Mouse (Mus musculus): ENCODE measurements around the gene Slc6a19. TPM values are rescaled to one million over a fixed set of nuclear protein-coding genes. Genes with fewer than 3 reads are reported as not detected.

Gene Slc6a19
- total RNA-seq, 2 experiments from 2014 or later = not detected

DNA sequence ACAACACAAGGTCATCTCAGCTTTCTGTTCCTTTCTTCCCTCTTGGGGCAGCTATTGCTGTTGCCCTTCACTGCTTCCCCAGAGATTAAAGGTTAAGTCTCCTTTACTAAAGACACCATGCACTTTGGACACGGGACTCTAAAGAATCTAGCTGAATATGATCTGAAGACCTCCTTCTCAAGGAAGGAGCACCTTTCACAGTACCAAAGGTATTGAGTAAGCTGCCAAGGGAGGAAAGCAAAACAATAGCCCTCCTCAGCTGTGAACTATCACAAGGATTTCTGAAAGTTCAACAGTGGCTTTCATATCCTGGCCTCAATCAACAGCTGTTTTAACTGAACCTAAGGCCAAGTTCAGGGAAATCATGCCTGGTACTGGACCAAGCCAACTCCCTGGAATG is 20.3 kb downstream of the Slc6a19 start:
- intact Hi-C loops (cut with DNase I) = no loop called here
- no peak for DNase-seq (ENCODE audit: extremely low spot score in 1 of 2, low spot score in 2 of 2)

DNA sequence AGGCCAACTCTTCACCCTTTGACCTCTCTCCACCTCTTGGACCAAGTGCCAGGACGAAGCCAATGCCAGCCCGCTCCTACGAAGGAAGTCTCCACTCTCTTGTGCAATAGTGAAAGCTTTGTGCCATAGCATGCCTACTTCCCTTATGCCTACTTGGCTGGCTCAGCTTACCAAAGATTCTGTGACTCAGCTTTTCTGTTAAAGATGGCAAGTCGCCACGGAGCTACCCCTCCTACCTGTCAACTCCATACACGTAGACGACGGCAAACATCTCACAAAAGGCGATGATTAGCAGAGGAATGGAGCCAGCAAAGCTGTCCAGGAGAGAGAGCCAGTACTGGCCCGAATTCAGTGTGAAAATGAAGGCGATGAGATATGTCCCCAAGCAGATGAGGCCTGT is 21.0 kb downstream of the Slc6a19 start:
- intact Hi-C loops (cut with DNase I) = no loop called here
- DNase-seq (ENCODE audit: extremely low spot score in 1 of 2, low spot score in 2 of 2) = peak in 1 of 2 experiments; percentile 4

- intact Hi-C loops (cut with DNase I) = no loop called here
Measured at GRCm38 (mm10) chr13:73682226-73682625, 22.4 kb downstream of the Slc6a19 start.

GRCm38 (mm10) chr13:73680394-73680793 is 24.3 kb downstream of the Slc6a19 start:
- intact Hi-C loops (cut with DNase I) = no loop called here

More at GRCm38 (mm10) chr13:73682226-73682625, 22.4 kb downstream of the Slc6a19 start:
- DNase-seq (ENCODE audit: extremely low spot score in 1 of 2, low spot score in 2 of 2) = no peak

DNA sequence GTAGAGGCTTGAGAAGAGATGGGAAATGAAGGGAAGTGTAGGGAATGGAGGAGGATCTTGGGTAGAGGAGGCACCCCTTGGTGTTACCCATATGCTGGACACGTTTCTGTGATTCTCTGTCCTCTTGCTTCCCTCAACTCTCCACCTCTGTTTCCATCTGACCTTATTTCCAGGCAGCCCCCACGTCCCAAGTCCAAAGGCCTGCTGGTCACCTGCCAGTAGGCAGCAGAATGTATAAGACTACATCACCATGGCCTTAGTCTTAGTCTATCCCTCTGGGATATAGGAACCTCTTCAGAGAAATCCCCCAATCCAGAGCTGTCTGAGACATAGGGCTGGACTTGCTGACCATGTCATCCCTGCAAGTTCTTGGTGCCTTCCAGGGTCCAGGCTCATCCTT is 25.4 kb downstream of the Slc6a19 start:
- DNase-seq (ENCODE audit: extremely low spot score in 1 of 2, low spot score in 2 of 2) = no peak
- intact Hi-C loops (cut with DNase I) = no loop called here

More at GRCm38 (mm10) chr13:73680394-73680793, 24.3 kb downstream of the Slc6a19 start:
- no peak for DNase-seq (ENCODE audit: extremely low spot score in 1 of 2, low spot score in 2 of 2)

DNA sequence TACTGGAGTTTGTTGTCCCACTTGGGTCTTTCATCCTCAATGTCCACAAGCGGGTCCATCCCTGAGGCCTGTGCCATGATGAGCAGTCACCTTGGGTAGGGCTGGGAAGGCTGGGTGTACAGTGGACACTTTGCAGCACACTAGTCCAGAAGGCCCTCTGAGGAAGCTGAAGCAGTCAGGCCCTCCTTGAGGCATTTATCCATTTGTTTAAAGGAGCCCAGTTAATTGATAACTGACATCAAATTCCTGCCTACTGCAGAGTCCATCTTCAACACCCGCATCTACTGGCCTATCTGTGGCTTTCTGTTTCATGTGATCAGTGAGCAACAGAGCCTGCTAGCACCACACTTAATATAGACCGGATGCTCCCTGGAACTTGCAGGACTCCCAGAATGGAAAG is 26.8 kb downstream of the Slc6a19 start, which contains the start of gene Slc6a18:
TSS of gene Slc6a18 (minus strand) at position 171 of the 400 bp plus-strand sequence.
- DNase-seq (ENCODE audit: extremely low spot score in 1 of 2, low spot score in 2 of 2) = no peak
- intact Hi-C loops (cut with DNase I) = no loop called here

DNA sequence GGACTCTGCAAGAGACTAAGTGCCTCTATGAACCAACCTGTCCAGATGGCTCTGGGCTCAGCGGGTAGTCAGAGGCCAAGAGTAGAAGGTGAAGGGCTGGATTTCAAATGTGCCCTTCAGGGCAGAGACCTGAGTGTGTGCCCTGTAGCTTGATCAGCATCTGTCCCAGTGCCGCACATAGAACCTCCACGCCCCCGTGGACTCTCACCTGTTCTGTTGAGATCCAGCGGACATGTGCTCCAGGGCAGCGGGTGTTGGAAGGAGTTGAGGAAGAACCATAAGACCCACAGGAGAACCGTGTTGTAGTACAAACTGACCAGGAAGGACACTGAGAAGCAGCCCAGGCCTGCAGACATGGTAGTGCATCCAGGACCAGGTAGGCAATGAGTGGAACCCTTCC is 29.5 kb downstream of the Slc6a19 start:
- intact Hi-C loops (cut with DNase I) = no loop called here
- no peak for DNase-seq (ENCODE audit: extremely low spot score in 1 of 2, low spot score in 2 of 2)

GRCm38 (mm10) chr13:73660163-73660695 is 44.4 kb downstream of the Slc6a19 start:
- no peak for DNase-seq (ENCODE audit: extremely low spot score in 1 of 2, low spot score in 2 of 2)
- intact Hi-C loops (cut with DNase I) = no loop called here

- no peak for DNase-seq (ENCODE audit: extremely low spot score in 1 of 2, low spot score in 2 of 2)
Measured at GRCm38 (mm10) chr13:73658953-73659352, 45.7 kb downstream of the Slc6a19 start.

GRCm38 (mm10) chr13:73654976-73655375 is 49.7 kb downstream of the Slc6a19 start:
- no peak for DNase-seq (ENCODE audit: extremely low spot score in 1 of 2, low spot score in 2 of 2)
- intact Hi-C loops (cut with DNase I) = no loop called here

More at GRCm38 (mm10) chr13:73658953-73659352, 45.7 kb downstream of the Slc6a19 start:
- intact Hi-C loops (cut with DNase I) = no loop called here

GRCm38 (mm10) chr13:73653266-73653665 is 51.4 kb downstream of the Slc6a19 start:
- no peak for DNase-seq (ENCODE audit: extremely low spot score in 1 of 2, low spot score in 2 of 2)
- intact Hi-C loops (cut with DNase I) = no loop called here

DNA sequence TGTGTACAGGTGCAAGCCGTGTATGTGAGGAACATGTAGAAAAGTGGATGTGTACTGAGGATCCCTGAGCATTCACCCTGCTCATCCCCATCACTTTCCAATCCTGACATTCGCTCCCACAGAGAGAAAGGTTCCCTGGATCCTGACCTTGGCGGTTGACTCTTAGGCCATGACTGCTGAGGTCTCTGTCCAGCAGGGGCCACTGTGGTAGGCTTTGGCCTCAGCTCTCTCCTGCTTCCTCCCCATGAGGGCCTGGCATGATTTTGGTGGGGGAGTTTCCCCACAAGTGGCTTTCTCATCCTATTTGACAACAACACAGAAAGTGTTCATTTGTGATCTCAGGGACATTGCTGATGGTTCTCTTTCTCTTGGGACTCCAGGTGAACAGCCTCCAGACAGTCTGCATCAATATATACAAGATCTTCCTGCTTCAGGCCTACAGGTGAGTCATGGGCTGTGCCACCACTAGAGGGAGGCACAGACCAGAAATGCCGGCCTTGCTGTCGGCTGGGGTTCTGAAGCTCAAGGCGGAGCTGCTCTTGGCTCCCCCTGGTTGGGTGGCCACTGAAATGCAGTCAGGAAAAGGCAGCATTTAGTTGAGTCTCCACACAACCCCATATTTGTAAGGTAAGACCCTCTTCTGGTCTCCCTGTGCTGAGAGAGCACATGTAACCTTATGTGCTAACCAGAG is 58.1 kb downstream of the Slc6a19 start:
- intact Hi-C loops (cut with DNase I) = loop anchor here (5.0 to 10.0 kb wide), 2 partner anchors 46 to 258 kb away; no protein-coding TSS in a partner anchor
- DNase-seq (ENCODE audit: extremely low spot score in 1 of 2, low spot score in 2 of 2) = peak; percentile 39 to 72

- intact Hi-C loops (cut with DNase I) = loop anchor here (10.0 kb wide), 1 partner anchor 264 kb away; no protein-coding TSS in a partner anchor
- no peak for DNase-seq (ENCODE audit: extremely low spot score in 1 of 2, low spot score in 2 of 2)
Measured at GRCm38 (mm10) chr13:73641296-73641695, 63.4 kb downstream of the Slc6a19 start.

GRCm38 (mm10) chr13:73637826-73638225 is 66.8 kb downstream of the Slc6a19 start:
- intact Hi-C loops (cut with DNase I) = no loop called here
- DNase-seq (ENCODE audit: extremely low spot score in 1 of 2, low spot score in 2 of 2) = no peak

DNA sequence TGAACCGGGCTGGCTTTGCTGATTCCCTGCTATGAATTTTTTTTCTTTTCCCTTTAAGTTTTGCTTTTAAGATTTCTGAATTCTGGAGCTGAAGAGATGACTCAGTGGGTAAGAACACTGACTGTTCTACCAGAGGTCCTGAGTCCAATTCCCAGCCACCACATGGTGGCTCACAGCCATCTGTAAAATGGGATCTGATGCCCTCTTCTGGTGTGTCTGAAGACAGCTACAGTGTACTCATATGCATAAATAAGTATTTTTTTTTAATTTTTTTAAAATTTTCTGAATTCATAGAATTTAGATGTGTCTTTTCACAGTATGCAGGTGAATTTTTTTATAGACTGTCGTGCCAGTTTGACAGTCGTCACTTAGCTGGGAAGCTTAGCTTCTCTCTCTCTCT is 72.8 kb downstream of the Slc6a19 start:
- no peak for DNase-seq (ENCODE audit: extremely low spot score in 1 of 2, low spot score in 2 of 2)
- intact Hi-C loops (cut with DNase I) = no loop called here

Other genes with a start within 250 kb of the Slc6a19 start
- 10 to 100 TPM; 63.0 to 64.0 TPM for gene Lpcat1, start 237.7 kb downstream of the Slc6a19 start, total RNA-seq (2021)
- gene Slc6a3, start 168.1 kb downstream of the Slc6a19 start, total RNA-seq (2021) = under 1 TPM; 0.21 to 0.32 TPM
- 100 to 1,000 TPM; 123 to 124 TPM for gene Clptm1l, start 100.9 kb downstream of the Slc6a19 start, total RNA-seq (2021)
- 1 to 10 TPM; 4.1 to 5.0 TPM for gene Tert, start 78.0 kb downstream of the Slc6a19 start, total RNA-seq (2021)
- not detected for gene Slc6a18, start 26.8 kb downstream of the Slc6a19 start, total RNA-seq (2021)
- 1 to 10 TPM; 6.0 to 7.3 TPM for gene Slc12a7, start 28.2 kb upstream of the Slc6a19 start, total RNA-seq (2021)
- gene Nkd2, start 142.8 kb upstream of the Slc6a19 start, total RNA-seq (2021) = 1 to 10 TPM; 6.5 to 6.6 TPM
- 1 to 10 TPM; 1.6 to 2.0 TPM for gene Trip13, start 232.9 kb upstream of the Slc6a19 start, total RNA-seq (2021)
- 10 to 100 TPM; 84.8 to 92.0 TPM for gene Brd9, start 232.9 kb upstream of the Slc6a19 start, total RNA-seq (2021)

Data from left cerebral cortex, postnatal 10 days (tissue).